Mouse (Mus musculus): ENCODE results near the gene Gm10837. TPM values are rescaled to one million over a fixed set of nuclear protein-coding genes. Genes with fewer than 3 reads are reported as not detected.
A peak's percentile ranks its signal among the peaks of the same experiment; 100 is the strongest.
"Not testable (repeated sequence)": the region's sequence is repeated elsewhere in the genome, so short reads cannot be mapped to it uniquely, and the experiment has no call there.

The Gm10837 gene
- total RNA-seq (2021), result not detected

DNA sequence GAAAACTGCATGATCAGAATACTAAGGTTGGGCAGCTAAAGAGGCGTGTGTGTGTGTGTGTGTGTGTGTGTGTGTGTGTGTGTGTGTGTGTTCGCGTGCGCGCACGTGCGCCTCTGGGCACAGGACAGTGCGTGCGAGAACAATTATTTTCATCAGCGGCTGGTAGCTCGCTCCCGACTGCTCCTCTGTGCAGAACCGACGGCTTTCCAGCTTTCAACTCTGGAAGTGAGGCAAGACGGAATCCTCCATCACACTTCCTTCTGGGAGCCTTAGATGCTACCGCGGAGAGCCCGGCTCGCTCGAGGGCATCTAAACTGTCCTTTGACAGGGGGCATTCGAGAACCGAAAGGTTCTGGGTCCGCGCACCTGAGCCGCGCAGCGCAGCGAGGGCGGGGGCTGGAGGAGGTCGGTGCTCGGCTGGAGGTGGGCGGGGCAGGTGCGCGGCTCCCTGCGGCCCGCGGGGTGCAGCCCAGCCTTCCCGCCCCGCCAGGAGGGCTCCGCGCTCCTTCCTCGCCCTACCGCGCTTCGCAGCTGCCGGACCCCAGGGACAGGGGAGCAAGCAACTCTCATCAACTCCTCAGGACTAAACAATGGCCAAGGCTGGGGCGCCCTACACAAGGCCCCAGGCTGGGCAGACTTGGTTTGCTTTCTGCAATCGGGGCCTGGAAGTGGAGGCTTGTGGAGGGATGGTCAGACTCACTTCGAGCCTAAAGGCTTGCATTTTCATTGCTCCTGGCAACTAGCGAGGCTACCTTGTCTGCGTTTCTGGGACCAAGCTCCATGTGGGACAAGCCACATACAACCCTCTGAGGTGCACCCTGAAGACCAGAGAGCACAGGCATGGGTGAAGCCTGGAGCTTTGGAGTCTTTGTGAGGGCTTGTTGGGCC lies at the start of gene Gm10837:
TSS of gene Gm10837 (plus strand) at position 146 of the 888 bp plus-strand sequence.
- DNase-seq, result peak in 1 of 2 experiments; percentile 7
- intact Hi-C loops (cut with DNase I), result no loop called here

DNA sequence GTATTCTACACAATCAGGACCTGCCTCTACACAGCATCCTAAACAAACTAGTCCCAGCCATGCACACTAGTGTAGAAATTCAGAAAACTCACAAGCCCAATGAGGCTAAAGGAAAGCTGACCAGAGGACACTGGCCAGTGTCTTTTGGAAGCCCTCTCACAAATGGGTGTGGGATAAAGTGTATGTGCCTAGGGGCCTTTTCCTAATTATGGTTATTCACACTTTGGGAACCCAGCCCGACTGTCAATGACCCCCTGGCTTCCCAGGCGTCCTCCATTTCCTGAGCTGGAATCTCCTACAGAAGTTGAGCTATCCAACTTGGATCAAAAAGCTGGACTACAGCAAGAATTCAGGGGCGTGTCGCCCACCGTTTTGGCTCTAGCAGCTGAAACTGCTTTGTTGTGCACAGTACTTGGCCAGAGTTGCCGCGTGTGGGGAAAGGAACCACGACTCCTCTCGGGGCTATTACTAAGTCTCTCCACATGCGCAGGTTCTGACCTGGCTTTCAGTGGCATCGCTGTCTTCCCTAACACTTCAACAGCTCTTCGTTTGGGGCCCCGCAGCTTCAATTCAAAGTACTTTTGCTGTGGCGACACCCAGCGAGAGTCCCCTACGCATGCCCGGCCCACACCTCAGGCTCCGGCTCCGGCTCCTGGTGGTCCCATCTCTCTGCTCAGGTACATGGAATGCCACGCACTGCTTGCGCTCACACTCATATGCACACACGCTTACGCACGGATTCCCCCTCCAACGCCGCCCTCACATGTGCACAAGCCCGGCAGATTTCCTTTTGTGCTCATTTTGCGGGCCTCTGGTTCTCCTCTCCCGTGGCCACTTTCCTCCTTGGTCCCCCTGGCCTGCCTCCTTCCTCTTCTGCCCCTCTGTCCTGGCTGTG lies 40.5 kb upstream of the Gm10837 start:
- intact Hi-C loops (cut with DNase I), result no loop called here
- DNase-seq, result no peak

DNA sequence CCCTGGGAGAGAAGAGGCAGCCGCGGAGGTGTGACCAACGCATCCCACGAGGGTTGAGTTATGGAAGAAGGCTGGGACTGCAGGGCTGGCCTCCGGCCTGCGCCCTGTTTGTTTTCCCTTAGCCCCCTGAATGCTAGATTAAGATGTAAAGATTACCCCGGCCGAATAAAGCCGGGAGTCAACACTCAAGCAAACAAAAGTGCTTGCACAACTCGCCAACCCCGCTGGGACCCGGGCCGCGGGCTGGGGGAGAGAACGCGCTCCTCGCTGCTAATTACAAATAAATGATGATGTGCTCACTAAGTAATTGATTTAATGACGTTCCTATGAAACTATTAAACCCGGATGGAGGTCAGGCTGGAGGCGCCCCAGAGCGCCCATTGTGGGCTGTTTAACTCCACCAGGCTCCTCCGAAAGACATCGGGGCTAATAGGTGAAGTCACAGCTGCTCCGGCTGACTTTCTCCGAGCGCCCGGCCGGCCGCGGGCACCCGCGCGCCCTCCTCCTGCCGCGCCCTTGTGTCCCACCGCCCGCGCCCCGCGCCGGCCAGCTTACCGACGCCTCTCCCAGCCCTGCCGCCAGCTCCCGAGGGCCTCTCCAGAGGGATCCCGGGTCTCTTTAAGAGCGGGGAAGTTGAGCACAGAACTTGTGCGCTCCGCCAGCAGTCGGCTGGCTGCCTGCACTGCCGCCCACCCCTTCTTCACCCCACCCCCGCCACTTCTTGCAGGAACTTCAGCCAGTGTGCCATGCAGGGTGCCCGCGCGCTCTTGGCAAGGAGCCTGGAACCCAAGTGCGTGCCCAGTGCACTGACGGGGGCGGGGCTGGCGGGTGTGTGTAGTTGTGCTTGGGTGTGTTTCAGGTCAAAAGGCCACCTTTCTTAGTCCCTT lies 39.6 kb upstream of the Gm10837 start, which contains the start of gene Gm5089:
TSS of gene Gm5089 (minus strand) at position 620 of the 887 bp plus-strand sequence.
- intact Hi-C loops (cut with DNase I), result no loop called here
- peak; percentile 29 to 38 for DNase-seq

DNA sequence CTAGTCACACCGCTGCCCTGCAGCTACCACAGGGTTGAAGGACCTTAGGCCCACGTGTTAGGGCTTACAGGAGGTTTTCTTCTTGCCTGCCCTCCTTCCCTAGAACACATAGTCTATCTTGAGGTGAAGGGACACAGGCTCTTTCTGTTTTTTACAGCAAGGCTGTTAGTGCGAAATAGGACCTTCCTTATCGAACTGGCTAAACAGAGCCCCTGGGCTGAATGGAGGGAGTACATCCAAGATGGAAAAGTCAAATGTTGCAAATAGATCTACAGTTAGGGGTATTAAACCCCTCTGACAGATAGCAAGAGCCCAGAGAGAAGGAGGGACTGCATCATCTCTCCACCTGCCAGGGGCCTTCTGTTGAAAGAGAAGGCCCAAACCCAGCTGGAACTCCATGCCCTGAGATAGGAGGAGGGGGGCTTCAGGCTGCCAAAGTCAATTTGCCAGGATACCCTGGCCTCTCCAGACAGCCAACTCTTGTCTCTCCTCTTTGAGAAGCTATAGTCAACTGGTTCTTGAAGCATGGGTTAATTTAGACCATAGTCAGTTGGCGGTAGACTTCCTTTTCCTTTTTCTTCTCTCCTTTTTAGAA lies 38.7 kb upstream of the Gm10837 start:
- intact Hi-C loops (cut with DNase I), result no loop called here
- no peak for DNase-seq

DNA sequence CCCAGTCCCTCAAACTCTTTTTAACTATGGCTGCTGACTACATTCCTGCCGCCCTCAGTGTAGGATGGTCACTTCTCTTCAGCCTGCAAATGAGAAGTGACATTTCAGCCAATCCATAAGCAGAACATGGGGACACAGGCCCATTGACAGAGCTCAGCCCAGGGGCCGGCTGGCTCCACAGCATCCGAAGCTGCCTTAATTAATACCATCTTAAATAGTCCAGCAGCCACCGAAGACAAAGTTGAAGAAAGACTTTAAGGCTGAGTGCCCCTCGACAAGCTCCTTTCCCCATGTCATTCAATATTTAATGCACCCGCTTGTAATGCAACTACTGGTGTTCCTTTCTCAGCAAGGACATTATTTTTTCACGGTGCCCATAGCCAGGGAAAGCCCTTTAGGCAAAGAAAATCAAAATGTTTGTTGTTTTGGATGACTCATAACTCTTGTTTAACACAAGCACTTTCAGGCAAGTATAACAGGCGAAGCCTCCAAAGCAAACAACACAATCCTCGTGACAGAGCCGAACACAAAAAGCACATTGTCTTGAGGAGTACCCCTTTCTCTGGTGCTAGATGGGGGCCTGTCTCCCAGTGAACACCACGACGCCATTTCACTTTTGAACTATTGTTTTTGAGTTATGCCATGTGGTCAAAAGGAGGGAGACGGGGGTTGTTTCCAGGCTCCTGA lies 37.5 kb upstream of the Gm10837 start:
- intact Hi-C loops (cut with DNase I), result no loop called here
- no peak for DNase-seq

DNA sequence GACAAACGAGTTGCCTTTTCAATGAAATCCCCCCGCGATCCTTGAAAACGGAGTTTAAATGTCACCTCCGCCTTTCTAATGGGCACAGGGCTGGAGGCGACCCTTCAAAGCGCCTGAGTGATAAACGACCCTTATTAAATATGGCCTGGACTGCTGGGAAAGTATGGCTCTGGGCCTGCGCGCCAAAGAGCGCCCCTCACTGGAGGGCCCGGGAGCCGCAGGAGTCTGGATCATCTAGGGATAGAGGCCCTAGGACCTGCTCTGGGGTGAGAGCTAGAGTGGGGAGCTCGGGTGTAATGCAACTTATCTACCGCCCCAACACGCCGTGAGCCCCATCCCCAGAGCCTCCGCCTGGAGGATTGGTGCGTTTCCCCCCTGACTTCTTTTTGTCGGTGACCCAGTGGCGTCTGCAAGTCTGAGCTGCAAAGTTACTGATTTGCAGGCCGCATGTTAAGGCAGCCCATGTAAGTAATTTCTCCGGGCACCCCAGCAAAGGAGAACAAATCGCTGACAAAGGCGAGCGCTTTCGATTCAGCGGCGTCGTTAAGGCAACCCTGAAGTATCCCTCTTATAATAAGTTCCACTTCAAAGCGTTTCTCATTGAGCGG lies 36.9 kb upstream of the Gm10837 start:
- peak in 1 of 2 experiments; percentile 5 for DNase-seq
- intact Hi-C loops (cut with DNase I), result no loop called here

DNA sequence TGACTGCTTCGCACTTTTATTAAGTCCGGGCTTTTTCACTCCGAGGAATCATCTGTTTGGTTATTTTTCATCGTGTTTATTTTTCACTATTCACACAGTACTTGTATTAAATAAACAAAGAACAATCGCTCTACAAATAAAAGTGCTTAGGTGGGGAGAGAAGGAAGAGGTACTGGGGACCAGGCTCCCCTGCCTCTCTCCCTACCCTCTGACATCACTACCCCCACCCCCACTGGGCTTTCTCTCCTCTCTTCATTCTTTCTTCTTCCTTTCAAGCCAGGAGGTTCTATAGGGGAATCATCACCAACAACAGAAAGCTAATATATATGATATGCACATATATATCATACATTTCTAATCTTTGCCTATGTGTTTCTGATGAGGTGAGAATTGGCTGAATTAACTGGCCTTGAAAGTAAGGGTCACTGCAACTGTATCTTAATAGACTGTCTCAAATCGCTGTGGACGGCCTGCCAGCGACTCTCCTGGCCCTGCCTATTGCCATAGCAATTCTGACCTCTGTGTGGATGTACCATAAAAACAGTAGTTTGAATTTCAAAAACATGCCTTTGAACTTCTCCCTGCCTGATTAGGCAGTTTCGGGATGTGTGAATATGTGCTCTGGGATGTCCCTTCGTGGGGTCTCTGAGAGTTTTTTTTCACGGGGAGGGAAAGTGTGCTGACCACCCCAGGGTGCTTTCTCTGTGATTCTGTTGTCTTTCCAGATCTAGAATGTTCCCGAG lies 36.2 kb upstream of the Gm10837 start:
- intact Hi-C loops (cut with DNase I), result no loop called here
- DNase-seq, result no peak

DNA sequence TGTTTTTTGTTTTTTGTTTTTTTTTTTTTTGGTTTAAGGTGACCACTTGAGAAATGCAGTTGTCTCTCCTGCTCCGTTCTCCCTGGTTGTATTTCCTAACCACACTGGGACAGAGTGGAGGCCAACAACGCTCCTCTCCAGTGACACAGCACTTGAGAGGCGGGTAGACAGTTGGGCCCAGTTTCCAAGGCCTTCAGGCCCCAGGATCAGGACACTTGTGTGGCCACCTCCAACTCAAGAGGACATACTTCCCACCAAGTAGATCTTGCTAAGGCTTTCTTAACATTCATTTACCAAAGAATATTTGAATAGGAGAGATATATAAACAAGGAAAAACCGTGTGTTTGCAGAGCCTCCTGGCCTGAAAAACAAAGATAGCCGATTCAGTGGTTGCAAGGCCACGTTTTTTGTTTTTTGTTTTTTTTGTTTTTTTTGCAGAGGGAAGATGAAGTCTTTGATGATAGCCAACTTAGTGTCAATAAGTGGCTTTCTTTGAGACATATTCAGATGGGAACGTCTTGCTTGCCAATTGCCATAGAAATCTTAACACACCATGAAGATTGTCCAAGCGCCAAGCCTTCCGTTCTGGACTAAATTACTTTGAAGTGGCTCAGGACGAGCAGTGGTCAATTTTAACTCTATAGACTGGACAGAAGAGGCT lies 35.4 kb upstream of the Gm10837 start:
- intact Hi-C loops (cut with DNase I), result no loop called here
- no peak for DNase-seq

DNA sequence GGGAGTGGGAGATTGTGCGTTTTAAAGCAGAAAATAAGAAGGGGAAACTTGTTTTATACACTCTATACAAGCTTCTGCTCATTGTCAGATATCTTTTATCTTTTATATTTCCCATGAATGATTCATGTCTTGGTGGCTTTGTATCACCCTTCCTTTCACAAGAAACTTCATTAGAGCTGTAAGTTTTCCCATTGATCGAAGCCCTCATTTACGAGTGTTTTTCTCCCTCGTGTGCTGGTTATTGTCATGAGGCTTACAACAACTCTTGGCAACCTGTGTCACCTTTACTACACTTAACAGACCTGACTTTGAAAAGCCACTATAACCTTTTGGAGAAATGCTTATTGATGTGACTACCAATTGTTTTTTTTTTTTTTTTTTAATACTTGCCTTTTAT lies 34.8 kb upstream of the Gm10837 start:
- DNase-seq, result no peak
- intact Hi-C loops (cut with DNase I), result no loop called here

DNA sequence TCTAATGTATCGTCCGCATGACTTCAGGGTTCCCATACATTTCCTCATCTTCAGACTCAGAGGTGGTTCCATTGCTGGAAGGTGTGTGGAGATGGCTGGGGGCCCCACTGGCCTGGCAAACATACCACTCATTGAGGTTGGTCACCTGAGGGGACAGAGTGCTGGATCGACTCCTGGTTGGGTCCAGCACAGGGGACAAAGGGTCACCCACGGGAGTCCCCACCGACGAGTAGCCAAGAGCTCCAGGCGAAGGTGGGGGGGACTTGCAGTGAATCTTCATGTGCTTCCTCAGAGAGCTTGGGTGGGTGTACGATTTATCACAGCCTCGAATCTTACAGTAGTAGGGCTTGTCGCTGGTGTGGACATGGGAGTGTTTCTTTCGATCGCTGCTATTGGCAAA lies 31.1 kb upstream of the Gm10837 start:
- intact Hi-C loops (cut with DNase I); DNase-seq: not testable (repeated sequence)

DNA sequence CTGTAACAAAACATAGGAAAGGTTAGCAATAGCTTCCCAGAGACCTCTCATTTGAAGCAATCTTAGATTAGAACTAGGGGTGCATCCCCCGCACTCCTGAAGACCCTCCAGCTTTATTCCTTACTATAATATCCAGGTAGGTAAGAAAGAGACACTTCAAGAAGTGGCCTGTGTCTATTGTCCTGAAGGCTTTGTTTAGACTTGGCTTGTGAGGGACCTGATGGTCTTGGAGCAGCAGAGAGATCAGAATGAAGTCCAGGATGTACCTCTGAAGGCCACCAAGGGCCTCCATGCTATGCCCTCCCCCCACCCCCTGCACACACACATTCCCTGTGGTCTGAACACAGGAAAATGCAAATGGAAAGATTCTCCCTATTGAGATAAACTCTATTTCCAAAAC lies 30.6 kb upstream of the Gm10837 start:
- intact Hi-C loops (cut with DNase I), result no loop called here

DNA sequence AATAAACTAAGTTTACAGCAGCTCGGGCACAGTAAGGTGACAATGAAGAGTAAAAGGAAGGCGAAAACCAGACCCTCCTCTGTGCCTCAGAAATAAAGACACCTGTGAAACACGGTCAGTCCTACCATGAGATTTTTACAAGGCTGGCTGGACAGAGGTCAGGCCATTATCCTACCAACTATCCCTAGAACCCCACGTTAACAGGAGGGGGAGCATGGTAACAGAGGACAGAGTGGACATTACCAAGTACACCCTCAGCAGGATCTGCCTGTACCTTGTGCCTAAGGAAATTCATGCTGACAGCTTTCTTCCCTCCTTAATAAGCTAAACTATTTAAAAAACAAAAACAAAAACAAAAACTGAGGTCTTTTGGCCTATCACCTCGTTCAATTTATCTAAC lies 30.2 kb upstream of the Gm10837 start:
- DNase-seq, result no peak
- intact Hi-C loops (cut with DNase I), result no loop called here

More for the DNA sequence above, 30.6 kb upstream of the Gm10837 start:
- no peak for DNase-seq

DNA sequence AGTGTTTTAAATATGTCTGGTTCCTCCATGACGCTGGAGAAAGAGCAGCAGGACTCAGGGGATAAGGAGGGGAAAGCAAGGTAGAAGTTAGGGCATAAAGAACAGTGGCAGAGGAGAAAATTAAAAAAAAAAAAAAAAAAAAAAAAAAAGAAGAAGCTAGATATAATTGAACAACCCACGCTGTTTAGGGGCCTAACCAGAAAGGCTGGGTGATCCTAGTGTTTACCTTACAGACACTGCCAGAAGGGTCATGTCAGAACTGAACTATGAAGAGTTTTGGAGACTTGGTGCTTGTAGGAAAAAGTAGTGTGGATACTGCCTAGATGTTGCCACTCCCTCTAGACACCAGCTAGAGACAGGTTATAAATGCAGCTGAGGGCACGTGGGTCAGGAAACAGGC lies 28.9 kb upstream of the Gm10837 start:
- intact Hi-C loops (cut with DNase I), result no loop called here

DNA sequence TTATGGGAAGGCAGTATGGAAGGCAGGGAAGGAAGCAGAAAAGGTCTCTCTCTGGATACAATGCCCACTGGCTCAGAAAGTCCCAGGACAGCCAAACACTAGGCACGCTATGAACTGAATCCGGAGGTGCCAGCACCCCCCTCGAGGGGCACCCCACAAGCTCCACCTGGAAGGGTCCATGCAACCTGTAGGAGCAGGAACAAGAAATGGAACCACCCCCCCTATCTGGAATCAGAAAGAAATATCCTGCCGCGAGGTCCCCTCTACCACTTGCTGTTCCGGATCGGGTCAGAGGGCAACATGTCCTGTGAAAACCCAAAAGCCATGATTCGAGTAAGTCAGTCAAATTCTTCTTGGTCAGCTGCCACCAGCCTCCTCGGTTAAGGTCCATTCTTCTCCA lies 28.4 kb upstream of the Gm10837 start:
- intact Hi-C loops (cut with DNase I), result no loop called here
- DNase-seq, result no peak

More for the DNA sequence above, 28.9 kb upstream of the Gm10837 start:
- DNase-seq, result no peak

DNA sequence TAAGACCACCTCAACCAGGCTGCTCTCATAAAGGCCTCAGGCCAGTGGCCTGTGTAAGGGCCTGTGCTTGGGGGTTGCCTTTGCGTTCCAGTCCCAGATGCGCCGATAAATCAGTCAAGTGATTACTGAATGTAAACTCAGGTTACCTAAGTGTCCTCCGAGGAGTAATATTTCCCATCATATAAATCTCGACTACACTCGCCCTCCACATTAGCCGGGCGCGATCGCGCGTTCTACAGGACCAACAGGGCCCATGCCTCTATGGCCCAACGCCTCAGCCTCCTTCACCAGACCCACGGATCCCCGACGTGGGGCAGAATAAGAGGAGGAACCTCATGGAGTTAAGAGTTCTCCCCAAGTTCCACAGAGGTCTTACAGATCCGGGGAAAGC lies 27.7 kb upstream of the Gm10837 start:
- DNase-seq, result no peak
- intact Hi-C loops (cut with DNase I), result no loop called here

DNA sequence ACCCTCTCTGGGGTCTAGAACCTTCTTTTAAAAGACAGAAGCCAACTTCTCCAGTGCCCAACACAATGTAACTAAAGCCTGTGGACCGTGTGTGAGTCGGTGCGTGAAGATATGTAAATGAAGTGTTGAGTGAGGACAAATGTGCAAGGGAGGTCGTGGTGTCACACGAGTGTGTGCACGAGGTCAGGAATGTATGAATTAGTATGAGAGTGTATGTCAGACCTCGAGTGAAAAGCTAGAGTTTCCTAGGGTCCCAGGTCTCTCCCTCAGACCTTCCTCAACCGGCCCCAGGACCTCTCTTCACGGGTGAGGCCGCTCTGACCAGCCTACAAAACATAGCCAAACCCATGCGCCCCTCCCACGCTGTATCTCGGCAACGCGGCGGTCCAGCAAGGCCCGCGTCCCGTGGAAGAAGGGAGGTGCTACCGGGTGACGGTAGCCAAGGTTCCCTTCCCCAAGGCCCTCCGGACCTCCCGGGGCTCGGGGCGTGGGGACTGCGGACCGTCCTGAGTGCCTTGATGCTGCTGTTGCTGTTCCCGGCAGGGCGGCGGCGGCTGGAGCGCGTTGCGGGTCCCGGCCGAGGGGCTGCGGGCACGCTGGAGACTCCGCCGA lies 27.2 kb upstream of the Gm10837 start:
- intact Hi-C loops (cut with DNase I), result no loop called here
- DNase-seq, result no peak

DNA sequence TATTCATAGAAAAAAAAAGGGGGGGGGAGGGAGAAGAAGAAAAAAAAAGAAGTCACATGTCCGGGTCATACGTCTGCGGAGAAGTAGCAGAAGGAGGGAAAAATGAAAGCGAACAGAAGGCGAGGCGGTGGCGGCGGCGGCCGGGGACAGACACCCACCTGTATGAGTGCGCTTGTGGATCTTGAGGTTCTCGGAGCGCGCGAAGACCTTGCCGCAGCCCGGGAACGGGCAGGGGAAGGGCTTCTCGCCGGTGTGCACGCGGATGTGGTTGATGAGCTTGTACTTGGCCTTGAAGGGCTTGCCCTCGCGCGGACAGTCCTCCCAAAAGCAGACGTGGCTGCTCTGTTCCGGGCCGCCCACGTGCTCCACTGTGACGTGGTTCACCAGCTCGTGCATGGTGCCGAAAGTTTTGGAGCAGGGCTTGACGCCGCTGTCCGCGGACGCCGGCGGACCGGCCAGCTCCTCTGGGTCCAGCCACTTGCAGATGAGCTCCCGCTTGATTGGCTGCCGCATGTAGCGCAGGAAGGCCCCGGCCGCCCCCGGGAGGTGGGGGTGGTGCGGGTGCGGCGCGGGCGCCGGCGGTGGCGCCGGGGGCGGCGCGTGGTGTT lies 26.5 kb upstream of the Gm10837 start:
- DNase-seq, result peak in 1 of 2 experiments; percentile 46
- intact Hi-C loops (cut with DNase I), result not testable (repeated sequence)
